Mouse (Mus musculus) gastrocnemius, adult 18-20 months (tissue): ENCODE results near the gene Pmf1. TPM values are rescaled to one million over a fixed set of nuclear protein-coding genes. Genes with fewer than 3 reads are reported as not detected.
A peak's percentile ranks its signal among the peaks of the same experiment; 100 is the strongest.

ENCODE experiments used
- DNase-seq: peaks from one replicate; pipeline ENCODE4 v3.0.0; 2021; ENCODE audit warnings: low spot score
- long read RNA-seq, 2 experiments: library from polyadenylated mRNA; stranded (forward); transcript quantifications; one replicate each; pipeline ENCODE4 v2.0.0; 2021
- total RNA-seq, 2 experiments: library from RNA; stranded (reverse); gene quantifications; 2 replicates each; pipeline ENCODE4 v1.2.3; 2021

Gene Pmf1
- 10 to 100 TPM; 16.9 to 17.4 TPM for total RNA-seq
- long read RNA-seq, experiment 1, transcript Pmf1-201 (5 exons, 1,007 nt) = major isoform, 9 of 9 reads
- long read RNA-seq, experiment 1, partial matches to known transcripts = 0 of 9 reads
- long read RNA-seq, experiment 1, other reads (novel, unspliced or antisense) = 0 of 9 reads
- long read RNA-seq, experiment 2, transcript Pmf1-201 (5 exons, 1,007 nt) = major isoform, 9 of 12 reads
- long read RNA-seq, experiment 2, partial matches to known transcripts = 2 of 12 reads
- long read RNA-seq, experiment 2, other reads (novel, unspliced or antisense) = 0 of 12 reads

DNA sequence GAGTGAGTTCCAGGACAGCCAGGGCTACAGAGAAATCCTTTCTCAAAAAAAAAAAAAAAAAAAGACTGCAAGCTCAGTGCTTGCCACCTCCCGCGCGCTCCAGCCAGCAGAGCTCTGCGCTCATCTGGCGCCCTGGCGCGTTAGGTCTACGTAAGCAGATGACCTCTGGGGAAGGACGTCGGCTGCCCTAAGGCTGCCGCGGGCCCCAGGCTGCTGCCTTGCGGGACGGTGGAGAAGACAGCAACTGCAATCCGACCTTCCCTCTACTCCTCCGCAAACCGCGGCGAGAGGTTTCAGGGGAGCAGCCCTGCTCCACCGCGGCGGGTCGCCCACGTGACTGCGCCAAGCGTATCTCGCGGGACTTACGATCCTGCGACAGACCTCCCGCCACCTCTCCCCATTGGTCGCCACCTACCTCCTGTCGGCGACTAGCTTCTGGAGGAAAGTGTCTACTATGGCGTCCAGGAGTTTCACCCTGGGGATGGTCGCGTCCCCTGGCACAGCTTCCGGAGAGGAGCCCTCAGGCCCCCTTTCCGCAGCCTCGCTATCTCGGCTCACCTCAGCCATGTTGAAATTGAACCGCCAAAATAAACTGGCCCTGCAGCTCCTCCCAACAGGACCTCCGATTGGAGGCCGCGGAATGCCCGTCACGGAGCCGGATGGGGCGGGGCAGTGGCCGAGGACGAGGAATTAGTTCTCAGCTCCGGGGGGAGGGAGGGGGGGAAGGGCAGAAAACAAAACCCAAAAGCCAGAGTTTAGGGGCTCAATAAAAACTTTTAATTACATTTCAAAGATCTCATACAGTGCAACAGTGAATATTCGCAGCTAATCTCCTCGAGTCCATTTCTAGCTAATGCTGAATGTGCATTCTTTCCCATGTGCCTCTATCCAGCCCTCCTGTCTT is at the start of gene Pmf1:
TSS of gene Pmf1 (minus strand) at position 591 of the 904 bp plus-strand sequence.
- DNase-seq = peak; percentile 94

DNA sequence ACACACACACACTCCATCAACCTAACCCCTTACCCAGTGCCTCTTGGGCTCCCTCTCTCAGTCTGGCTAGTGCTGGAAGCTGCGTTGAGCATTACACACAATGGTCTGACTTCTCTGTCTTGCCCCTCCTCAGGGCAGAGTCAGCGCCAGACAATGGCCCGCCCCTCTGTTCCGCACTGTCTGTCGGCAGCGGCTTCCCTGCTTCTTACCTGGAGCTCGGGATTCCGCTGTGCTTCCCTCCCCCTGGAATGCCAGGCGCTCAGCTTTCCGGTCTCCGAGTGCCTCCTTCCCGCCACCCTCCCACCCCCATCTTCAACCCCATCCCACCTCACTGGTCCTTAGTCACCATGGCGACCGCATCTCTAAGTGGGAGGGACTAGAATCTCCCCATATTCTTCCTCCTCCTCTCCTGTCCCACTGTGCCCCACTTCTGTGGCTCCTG is 48.7 kb upstream of the Pmf1 start:
- no peak for DNase-seq

DNA sequence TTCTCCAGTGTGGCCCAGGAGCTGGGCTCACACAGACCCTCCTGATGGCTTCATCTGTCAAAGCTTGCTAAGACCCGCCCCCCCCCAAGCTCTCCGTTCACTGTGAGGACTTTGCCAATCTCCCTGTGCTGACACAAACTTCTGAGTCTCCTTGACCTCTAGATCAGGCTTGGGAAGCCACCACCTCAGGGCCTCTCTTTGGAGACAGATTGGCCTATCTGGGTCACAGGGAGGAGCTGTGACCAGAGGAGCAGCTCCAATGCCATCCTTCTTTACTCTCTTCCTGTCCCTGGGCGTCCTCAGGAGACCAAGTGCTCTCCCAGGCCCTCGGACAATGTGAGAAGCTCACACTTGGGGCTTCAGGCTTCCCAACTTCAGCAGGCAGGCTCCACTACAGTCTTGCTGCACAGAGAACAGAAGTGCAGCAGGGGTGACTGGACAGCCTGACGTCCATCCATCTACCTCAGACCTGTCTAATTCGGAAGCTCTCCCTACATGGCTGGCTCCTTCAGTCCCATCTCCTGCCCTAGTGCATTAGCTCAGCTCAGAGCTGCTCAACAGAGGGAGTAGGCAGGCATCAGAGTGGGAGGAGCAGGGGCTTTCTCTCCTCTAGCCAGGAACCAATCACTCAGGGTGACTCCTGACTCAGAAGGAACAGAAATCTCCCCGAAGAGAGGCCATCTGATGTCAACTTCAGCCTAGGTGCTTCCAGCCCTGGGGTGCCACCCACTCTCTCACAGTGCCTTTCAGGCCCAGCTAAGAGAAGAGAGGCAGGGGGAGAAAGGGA is 46.8 kb upstream of the Pmf1 start:
- DNase-seq = no peak

DNA sequence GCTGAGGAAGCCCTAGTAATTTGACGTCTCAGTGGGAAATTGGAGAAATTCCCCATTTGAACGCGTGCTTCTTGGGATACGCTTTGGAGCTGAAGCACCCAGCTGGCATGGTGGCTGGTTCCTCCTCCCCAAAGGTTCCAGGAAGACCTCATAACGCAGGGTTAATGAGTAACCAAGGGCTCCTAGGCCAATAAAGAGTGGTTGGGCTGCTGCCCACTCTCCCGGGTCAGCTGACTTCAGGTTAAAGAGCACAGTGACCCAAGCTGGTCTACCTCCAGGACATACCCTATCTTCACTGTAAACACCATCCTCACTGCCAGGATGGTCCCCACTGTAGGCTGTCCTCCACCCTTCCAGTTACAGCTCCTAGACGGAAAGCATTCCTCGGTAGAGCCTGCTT is 46.2 kb upstream of the Pmf1 start:
- no peak for DNase-seq

DNA sequence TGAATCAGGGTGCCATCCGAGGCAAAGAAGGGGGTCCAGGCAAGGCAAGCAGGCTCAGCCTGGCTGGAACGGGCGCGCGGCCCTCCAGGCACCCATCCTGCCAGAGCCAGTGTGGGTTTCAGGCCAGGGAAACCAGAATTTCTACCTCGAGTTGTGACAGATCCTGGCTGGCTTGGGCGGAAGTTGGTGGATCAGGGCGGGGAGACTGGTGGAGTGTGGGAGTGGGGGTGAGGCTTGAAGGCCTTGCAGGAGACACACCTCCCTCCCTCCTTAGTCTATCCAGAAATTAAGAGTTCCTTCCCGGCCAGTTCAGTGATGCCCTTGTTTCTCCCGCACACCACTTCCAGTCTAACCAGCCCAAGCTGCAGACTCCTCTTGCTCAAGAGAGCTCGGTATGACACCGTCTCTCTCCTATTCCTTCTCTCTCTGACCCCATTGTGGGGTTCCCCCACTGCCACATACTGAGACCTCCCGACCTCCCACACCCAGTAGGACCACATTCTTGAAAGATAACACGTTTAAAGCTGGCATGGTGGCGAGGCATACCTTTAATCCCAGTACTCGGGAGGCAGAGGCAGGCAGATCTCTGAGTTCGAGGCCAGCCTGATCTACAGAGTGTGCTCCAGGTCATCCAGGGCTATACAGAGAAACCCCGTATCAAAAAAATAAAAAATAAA is 45.6 kb upstream of the Pmf1 start:
- DNase-seq = no peak

DNA sequence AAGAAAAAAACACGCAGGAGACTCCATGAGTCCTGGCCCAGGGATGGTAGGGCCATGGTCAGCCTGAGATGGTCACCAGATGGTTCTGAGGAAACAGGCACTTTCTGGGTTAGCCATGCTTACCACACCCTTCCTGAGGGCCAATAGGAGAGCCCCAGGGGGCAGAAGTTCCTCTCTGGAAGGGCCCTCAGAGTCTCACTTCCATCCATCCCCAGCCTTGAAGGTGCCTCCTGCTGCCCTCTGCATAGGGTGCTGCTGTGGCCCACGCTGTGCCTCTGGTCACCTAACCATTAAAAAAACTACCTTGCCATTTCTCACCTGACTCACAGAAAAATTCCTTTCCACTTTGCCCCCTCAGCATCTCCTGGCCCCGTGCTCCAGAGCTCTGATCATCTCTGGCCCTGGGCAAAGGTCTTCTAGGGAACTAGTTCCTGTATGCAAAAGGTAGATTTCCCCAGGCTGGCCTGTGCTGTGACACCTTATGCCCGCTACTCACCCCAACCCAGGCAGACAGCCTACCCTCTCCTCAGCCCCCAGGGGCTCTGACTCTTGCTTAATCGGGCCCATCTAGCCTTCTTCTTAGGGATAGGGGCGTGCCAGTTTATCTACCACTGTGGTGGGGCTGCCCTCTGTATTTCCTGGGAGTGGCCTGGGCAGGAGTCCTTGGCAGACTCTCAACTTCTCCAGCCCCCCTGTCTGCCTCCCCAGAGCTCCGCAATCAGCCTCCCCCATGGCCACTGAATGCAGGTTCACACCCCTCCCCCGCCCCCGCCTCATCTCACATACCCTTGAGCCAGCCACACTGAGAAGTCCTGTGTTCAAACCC is 44.8 kb upstream of the Pmf1 start:
- DNase-seq = no peak

DNA sequence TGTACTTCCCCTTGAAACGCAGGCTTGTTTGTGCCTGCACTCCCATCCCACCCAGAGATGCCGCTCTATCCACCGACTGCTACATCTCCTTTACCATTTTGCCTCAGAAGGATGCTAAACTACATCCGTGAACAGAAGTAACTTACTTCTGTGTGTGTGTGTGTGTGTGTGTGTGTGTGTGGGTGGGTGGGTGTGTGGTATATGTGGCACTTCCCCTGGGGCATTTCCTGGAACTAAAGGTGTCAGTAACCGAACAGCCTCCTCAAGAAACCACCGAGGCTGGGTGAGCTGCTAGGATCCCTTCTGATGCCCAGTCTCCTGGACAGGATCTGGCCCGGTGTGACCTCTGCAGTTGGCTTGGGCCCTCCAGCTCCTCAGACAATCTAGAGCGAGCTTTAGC is 43.9 kb upstream of the Pmf1 start:
- DNase-seq = no peak

DNA sequence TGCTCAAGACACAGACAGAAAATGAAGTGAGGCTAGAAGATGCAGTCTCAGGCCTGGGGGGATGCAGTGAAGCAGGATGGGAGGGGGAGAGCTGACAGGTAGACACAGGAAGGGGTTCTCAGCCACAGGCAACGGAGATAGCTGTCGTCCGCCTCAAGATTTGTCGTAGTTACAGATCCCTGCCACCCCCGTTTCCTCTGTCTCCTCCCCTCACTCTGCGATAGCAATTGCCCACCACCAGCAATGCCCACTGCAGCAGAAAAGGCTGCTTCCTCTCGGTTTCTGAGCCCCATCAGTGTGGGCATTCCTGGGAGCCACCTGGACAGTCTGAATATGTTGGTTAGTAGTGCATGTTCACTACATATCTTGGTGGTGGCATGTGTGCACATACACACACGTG is 43.2 kb upstream of the Pmf1 start:
- no peak for DNase-seq

DNA sequence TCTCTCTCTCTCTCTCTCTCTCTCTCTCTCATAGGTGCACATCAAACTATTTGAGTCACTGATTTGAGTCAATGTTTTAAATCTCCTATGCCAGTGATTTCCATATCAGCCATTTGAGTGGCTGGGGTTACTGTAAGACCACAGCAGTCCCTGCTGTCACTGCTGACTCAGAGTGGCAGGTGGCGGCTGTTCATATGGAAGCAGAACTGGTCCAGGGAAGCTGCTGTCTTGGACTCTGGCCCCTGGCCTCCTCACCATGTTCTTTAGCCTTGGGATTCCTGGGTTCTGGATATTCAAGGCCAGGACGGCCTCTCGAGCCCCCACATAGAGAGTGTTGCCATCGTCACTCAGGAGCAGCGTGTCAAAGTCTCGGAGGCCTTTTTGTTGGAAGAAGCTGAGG is 42.6 kb upstream of the Pmf1 start:
- DNase-seq = no peak

DNA sequence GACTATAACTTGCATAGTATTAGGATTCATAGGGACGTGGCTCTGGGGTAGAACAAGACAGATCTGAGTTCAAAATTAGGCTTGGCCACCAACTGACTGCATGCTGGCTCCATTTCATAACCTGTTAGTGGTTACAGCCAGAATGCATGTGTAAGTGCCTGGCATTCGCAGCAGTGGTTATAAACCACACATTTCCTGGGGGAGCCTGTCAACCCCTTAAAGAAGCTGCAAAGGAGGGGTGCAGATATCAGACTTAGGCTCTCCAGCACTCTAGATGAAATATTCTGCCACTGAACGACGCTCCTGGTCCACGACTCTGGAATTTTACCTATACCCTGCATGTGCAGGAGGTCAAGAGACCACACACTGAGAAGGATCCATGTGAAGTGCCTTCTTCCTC is 42.1 kb upstream of the Pmf1 start:
- DNase-seq = no peak

DNA sequence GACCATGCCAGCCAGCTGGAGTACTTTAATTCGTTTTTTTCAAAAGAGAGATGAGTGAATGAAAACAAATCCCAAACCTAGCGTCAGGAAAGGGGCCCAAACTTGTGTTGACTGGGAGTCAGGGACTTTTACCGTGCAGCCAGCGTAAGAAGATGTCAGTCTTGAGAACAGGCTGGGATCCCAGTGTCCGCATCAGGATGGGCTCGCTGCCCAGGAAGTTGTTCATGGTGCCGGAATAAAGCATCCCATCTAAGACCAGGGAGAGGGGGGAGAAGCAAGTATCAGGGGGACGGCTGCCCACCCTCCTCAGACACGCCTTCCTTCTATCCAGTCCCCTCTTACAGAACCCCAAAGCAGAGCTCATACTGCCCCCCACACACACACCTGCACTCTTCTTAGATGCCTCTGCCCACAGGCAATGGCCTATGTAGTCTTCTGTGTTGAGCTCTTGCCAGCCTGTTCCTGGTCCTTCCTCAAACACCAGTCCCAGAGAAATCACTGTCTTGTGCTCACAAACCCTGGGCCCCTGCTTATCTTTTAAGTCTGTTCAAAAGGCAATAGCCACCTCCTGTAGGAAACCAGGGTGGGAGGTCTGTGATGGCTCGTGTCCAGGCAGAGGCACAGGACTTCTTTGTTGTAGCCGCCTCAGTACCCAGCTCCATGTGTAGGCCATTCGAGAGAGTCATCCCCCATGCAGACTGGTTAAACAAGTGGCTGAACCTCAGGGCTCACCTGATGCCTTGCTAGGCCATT is 40.4 kb upstream of the Pmf1 start:
- no peak for DNase-seq

DNA sequence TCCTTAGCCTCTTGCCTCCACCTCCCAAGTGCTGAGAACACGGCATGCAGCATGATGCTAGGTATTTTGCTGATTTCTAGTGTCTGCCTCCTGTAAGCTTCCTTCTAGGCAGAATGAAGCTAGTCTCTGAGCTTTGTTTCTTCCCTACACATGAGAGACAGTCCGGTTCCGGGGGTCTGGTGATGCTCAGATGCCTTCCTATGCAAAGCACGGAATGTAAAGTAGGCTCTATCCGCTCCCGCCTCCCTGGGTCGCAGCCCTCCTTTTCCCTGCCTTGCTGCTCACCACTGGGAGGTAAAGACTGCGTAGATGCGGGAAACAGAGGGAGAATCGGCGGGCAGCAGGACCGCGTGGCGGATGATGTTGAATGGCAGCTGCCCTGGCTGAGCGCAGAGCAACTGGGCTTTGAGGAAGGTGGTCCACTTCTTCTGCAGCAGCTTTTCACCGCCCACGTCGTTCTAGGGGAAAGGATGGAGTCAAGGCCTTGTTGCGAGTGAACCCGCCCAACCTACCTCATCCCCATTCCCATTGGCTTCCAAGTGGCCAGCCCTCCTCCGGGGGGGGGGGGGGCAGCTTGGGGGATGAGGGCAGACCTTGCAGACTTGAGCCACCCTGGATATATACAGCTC is 39.4 kb upstream of the Pmf1 start:
- no peak for DNase-seq

DNA sequence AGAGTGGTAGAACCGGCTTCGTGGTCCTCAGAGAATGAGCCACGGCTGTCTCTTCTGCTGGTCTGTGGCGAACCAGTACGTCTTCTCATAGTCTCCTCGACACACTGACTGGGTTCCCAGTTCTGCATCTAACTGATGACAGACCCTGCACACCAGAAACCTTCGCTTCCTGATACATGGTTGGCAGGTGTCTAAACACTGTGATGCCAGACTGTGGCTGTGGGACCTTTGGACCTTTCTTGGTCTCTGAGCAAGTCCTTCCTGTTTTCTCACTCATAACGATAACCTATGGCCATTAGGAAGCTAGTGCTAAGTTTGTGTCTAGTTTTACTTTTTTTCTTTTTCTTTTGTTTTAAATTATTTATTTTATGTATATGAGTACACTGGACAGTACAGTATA is 38.3 kb upstream of the Pmf1 start:
- DNase-seq = no peak

DNA sequence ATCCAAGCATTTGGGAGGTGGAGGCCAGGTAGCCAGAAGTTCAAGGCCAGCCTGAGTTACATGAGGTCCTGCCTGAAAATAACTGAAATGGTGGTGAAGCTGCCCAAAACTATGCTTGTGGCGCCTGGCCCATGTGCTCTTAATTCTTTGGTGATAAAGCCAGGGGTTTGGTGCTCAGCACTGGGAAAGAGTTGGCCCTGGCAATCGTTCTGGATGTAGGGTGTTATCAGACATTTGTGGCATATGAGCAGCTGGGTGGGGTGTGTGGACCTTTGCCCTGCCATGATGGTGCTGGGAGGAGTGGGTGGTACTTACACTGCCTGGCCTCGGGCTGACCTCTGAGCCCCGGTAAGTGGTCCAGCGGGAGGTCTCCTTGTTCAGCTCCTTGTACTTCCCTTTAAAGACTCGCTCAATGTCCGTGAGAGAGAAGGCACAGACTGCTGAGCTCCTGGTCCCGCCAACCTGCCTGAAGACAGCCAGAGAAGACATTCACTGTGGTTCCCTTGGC is 37.6 kb upstream of the Pmf1 start:
- DNase-seq = no peak

DNA sequence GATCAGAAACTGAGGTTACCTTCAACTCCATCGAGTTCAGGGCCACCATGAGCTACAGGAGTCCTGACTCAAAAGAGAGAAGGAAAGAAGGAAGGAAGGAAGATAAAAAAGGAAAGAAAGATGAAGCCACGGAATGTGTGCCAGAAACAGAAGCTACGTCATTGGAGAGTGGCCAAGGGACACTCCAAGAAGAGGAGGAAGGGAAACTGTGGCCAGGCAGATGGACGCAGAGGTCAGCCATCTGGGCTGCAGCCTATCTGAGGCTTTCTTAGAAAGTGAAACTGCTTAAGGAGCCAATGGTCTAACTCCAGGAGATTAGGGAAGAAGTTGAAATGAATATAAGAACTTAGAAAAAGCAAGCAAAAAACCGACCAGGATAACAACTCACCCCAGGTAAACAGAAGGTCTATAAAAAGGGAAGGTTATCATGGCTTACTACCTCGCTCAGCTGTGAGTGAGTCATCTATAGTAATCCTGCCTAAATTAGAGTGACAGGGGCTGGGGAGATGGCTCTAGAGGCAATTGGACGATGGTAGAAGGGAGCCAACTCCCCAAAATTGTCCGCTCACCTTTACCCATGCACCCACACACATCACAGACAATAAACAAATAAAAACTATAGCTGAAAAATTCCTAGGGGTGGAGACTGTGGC is 36.5 kb upstream of the Pmf1 start:
- no peak for DNase-seq

DNA sequence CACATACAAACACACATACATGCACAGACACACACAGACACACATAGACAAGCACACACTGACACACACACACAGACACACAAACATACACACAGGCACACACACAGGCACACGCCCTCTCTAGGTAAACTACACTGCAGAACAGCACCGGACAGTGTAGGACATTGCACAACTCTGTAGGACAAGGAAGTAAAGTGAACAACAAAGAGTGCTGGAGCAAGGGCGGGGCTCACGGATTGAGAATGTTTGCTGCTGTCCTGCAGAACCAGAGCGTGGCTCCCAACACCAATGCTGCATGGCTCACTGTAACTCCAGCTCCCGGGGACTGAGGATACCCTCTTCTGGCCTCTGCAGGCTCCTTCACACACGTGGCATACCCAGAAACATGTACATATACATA is 32.8 kb upstream of the Pmf1 start:
- DNase-seq = no peak

DNA sequence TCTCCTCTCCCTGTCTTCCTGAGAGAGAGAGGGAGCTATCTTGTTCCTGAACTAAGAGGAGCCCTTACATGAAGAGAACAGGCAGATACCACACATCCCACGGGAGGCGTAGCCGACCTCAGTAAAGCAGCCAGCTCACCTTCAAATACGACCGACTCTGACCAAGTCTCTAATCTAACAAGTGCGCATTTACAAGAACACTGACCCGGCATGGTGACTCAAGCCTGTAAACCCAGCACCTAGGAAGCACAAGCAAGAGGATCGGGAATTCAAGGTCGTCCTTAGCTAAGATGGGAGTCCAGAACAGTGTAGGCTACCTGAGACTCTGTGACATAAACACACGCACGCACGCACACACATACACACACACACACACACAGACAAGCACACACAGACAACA is 32.4 kb upstream of the Pmf1 start:
- DNase-seq = no peak

DNA sequence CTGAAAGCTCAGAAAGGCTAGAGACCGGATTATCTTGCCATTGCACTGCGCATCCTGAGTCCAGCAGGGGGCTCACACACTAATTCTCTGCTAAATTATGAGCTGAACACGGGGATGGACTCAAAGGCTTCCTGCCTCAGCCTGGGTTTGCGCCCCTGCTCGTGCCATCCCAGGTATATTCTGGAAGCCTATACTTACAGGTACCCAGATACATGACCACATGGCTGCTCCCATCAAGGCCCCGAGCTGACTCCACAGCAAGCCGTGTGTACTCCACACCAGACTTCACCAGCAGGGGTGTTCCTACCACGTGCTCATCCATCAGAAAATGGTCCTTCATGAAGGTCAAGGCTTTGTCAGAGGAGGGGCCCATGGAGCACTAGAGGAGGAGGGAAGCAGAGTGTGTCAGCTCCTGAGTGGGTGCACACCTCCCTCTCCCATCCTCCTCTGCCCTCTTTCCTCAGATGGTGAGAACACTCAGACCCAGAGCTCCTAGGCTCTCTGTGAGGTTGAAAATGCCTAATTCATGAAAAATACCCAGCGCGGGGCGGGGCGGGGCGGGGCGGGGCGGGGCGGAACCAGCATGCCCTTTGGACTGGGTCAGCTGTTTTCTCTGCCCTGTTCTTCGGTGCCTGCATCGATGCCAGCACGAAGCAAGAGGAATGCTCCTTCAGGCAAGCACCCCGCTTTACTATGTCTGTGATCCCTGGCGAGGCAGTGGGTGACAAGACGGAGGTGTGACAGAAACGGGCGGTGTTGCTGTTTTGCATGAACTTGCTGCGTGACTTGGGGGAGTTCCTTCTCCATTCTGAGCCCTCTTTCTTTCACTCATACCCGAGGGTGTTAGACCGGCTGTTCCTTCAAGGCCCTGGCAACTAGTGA is 30.6 kb upstream of the Pmf1 start:
- DNase-seq = no peak
